Mouse (Mus musculus) spleen, postnatal 36 days (tissue): ENCODE data around the gene Dchs2.
"Not testable (repeated sequence)": the region's sequence is repeated elsewhere in the genome, so short reads cannot be mapped to it uniquely, and the experiment has no call there.

Experiments used
- DNase-seq, 2 experiments: peaks; one replicate each; pipeline ENCODE4 v3.0.0; 2022; ENCODE audit warnings: low spot score in 2 of 2, mixed read lengths in 1 of 2

Gene Dchs2

DNA sequence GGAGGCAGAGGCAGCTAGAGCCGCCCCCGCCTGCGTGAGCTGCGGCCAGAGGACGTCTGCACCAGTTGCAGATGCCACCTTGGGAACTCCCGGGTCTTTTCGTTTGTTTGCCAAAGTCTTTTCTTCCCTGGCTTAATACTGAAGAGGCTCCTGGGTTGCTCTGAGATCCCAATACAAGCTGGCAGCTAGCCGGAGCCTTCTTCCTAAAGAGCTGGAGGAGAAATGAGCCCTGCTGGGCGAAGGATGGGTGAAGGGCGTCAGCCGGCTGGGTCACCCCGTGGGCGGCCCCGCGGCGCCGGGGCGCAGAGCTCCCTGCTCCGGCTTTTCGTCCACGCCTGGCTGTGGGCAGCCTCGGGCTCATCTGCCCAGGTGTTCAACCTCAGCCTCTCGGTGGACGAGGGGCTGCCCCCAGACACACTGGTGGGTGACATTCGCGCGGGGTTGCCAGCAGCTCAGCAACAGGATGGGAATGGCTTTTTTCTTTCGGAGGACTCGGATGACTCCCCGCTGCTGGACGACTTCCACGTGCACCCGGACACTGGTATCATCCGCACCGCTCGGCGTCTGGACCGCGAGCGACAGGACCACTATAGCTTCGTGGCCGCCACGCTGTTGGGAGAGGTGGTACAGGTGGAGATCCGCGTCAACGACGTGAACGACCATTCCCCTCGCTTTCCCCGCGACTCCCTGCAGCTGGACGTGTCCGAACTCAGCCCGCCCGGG is at the start of gene Dchs2:
Gene Dchs2, plus strand, starts transcription at position 223 of the 723 bp plus-strand sequence.
- no peak for DNase-seq

DNA sequence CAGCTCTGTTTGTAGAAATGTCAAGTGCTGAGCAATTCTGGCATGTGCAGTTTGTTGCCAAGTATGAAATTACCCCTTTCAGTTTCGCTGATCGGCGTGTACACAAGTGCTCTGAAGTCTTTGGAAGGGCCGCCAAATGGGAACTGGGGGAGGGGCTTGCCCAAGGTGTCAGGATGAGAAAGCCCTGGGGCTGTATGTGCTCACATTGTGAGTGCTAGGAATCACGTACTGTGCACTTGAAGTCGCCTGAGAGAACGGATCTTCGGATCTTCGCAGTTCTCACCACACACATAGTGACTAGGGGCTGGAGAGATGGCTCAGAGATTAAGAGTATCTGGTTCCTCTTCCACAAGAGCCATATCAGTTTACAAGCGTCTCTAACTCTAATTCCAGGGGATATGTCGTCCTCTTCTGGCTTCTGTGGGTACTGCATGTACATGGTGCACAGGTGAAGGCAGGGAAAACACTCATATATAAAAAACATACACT is 47.1 kb upstream of the Dchs2 start:
- DNase-seq, result peak; percentile 33 to 46

DNA sequence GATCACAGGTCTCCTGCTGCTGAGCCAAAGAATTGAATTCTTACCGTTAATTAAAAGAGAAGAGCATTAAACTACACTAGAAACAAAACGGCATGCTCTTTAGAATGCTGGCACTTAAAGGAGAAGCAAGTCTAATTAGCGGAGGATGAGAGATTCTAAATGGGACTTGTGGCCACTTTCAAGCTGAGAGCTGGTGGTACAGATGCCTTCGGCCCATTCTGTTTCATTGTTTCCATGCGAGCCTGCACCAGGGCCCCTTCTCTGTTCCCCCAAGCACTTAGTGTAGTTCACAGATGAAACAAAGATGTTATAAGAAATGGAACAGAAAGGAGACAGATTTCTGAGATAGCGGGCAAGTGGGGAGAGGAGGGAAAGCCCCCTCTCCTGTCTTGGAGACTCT is 30.2 kb upstream of the Dchs2 start:
- no peak for DNase-seq

DNA sequence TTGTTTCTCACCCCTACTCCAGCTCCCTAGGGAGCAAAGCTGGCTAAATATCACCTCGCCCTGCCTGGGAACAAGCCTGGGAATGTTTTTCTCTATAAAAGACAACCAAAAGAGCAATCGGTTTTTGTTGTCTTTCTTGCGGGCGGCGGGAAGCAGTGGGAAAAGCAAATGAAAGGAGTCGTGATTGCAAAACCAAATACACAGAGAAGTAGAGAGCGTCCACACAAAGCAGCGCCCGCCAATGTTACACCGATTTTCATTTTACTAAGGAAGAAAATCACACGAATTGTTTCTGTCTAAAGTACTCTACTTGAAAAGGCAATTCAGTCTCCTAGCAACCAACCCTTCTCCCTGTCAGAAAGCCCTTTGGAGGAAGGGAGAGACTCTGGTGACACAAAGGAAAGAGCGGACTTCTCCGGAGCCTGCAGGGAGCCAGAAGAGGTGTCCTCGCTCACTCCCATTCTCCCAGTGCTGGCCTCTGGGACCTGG is 29.2 kb upstream of the Dchs2 start:
- DNase-seq, result no peak

DNA sequence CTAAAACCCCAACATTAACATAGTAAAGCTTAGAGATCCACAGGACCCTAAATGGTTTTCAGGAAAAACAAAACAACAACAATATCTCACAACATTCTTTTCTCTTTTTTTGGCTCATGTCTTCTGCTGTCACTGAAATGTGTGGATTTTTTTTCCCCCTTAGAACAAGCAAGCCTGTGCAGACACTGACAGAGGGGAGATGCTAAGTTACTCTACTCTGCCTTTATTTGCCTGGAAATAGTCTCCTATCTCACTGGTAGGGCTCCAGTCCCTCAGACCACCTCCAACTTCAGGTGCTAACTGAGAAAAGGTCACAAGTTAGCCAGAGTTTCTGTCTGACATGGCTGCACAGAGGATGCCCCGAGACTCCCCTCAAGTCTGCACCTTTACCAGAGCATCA is 28.6 kb upstream of the Dchs2 start:
- DNase-seq, result no peak

DNA sequence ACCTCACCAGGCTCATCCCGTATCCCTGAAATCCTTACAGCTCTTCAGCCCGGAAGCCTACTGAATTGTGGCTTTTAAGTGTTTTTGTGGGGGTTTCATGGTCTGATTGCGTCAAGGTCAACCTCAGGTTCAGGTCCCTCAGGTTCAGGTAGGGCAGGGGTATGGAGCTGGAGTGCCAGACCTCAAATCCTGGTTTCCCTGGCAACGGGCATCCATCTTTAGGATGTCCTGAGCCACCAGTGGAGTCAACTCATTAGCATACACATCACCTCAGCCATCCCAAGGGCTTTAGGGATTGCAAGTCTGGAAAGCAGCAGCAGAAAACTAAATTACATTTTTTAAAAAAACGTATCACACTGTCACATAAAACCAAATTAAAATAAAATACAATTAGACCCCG is 28.1 kb upstream of the Dchs2 start:
- no peak for DNase-seq

DNA sequence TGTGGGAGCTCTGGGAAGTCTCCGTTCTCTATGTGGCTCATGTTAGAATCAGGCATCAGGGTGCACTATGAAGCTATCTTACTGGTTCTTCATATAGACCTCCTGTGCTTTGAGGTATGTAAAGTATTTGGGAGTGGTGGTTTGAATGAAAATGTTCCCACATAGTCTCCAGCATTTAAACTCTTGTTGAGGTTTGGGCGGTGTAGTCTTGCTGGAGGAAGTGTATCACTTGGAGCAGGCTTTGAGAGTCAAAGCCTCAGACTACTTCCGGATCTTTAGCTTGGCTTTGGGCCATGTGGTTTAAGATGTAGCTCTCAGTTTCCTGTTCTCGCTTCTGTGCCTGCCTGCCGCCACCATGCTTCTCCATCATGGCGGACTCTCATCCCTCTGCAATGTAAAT is 25.5 kb upstream of the Dchs2 start:
- DNase-seq, result no peak

DNA sequence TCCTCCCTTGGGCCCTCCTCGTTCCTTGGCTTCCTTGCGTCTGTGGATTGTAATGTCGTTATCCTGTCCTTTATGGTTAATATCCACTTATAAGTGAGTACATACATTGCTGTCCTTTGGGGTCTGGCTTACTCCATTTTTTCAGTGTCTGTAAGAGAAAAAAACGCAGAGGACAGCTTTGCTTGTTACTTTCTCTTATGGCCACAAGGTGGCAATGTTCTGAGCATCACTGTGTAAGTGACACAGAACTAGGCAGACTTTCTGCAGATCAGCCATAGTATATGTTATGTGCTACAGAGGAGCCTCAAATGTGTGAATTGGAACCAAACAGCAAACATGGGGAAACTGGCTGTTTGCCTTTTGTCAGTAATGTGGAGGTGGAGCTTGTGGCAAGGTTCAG is 17.6 kb upstream of the Dchs2 start:
- DNase-seq, result no peak

DNA sequence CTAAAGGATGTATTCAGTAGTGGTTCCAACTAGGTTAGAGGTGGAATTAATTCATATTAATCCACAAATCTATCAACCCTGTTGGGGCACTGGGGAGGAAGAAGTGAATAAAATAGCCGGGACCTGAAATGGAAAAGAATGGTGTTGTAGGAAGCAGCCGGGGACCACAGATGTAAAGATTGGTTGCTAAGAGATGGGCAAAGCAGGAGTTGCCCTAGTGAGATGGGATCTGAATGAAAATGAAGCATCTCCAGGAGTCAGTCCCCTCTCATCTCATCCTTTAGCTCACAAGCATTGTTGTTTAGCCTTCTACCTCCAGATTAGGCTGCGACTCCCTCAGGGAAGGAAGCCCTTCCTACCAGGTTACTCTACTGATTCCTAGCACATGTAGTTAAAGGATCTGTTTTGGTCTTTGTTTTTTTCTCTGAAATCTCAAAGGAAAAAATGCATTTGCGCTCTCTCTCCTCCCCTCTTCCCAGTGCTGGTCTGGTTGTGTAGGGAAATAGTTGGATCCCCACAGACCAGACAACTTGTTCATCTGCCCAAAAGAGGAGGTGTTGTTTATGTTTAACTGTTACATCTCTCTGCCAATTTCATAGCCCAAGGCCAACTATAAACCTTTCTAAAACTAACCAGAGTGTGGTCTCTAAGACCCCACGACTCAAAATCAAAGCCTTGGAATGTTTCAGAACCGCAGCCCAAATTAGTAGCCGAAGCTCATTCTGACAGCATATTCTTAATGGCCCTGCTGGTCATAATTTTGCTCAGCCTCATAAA is 16.1 kb upstream of the Dchs2 start:
- DNase-seq, result no peak

DNA sequence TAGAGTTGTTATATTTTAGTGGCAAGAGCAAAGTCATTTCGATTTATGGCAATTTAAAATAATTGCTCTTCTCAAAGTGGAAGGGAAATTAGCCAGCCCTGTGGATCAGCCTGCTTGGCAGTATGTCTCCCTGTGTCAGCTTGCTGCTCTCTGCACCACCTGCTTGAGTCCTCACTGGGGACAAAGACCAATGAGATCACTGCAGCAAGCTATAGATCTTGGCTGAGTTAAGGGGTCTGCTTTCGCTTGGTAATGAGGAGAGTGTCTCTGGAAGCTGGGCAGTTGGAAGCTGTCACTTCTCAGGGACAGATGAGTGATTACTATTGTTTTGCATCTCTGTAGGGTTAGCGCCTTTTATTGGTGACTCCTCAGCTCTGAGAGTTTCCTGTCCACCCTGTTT is 14.9 kb upstream of the Dchs2 start:
- no peak for DNase-seq

DNA sequence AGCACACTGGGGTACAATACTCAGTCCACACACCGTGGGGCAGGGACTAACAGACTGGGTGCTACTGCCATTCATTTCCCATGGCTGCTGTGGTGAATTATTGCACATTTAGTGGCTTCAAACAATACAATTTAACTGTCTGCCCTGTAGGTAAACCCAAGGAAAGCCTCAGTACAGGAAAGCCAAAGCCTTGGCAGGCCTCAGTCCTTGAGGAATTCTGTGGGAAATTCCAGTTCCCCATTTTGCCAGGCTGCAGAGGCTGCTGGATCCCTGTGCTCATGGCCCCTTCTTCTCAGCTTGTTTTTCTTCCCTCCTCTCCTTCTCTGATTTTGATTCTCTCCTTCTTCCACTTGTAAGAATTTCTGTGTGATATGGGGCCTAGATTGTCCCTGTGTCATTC is 12.8 kb upstream of the Dchs2 start:
- no peak for DNase-seq

DNA sequence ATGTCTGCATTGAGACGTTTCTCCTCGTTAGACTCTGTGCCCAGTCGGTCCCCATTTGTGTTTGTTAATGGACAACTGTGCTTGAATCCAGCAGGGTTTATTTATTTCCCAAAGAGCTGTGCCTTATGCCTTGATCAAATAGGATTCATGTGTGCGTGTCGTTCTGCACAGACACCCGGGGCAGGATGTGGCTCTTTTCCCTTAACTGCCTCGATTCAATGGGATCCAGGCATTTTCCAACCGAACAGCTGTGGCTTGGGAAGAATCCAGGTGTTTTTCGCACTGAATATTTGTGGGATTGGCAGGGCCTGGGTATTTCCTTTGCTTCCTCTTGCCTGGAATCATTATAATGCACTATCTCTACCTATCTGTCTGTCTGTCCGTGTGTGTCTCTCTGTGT is 10.2 kb upstream of the Dchs2 start:
- no peak for DNase-seq

DNA sequence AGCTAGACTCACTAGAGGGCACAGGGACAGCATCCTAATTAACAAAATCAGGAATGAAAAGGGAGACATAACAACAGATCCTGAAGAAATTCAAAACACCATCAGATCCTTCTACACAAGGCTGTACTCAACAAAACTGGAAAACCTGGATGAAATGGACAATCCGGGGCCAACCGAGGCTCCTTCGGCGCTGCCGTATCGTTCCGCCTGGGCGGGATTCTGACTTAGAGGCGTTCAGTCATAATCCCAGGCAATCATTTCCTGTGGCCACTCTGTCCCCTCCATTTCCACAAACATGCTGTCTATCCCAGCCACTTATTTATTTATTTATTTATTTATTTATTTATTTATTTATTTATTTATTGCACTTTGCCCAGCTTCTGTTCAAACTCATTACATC is 3.8 kb upstream of the Dchs2 start:
- DNase-seq, result not testable (repeated sequence)

DNA sequence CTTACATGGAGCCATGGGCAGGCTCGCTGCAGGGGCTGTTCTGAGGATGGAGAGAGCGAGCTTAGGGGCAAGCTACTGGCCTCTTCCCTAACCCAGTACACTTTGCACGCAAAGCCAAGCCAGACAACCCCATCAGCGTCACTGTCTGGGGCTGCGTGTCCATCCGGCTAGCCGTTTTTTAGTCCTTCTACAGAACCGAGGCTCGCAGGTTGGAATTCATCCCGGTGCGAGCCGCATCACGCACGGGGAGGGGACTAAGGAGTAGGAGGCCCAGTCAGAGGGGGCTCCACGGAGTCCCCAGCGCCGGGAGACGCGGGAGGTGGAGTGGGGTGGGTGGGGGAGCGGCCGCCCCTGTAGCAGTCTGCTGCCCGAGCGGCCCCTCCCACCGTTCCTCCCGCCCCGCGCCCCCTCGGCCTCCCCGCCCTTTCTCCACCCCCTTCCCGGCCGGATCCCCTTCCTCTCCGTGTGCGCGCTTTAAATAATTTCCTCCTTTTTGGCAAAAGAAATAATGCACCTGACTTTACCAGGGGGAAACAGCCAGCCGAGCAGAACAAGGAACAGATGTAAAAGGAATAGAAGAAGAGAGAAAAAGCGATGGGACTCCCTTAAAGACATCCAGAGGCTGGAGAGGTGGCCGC is 541 bp upstream of the Dchs2 start:
- DNase-seq, result no peak

DNA sequence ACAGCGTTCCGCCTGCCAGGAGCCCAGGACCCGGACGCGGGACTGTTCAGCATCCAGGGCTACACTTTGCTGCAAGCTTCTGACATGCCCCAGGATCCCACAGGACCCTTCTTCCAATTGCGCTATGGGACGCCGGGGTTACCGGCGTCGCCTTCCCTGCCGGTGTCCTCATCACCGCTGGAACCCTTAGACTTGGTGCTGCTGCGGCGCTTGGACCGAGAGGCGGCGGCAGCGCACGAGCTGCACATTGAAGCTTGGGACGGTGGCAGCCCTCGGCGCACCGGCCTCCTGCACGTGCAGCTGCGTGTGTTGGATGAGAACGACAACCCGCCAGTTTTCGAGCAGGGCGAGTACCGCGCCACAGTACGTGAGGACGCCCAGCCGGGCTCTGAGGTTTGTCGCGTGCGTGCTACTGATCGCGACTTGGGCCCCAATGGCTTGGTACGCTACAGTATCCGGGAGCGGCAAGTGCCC is 738 bp downstream of the Dchs2 start:
- DNase-seq, result no peak

DNA sequence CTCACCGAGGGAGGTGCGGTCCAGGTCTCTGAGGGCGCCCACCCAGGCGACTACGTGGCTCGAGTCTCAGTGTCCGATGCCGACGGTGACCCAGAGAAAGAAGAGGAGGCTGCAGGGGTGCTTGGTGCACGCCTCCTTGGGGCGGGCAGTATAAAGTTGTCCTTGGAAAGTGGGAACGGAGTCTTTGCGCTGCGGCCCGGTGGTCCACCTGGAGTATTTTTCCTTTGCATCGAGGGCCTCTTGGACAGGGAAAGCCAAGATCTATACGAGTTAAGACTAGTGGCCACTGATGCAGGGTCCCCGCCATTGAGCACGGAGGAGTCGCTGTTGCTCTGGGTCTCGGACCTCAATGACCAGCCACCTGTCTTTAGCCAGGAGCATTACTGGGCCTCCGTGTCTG is 1.4 kb downstream of the Dchs2 start:
- DNase-seq, result no peak

DNA sequence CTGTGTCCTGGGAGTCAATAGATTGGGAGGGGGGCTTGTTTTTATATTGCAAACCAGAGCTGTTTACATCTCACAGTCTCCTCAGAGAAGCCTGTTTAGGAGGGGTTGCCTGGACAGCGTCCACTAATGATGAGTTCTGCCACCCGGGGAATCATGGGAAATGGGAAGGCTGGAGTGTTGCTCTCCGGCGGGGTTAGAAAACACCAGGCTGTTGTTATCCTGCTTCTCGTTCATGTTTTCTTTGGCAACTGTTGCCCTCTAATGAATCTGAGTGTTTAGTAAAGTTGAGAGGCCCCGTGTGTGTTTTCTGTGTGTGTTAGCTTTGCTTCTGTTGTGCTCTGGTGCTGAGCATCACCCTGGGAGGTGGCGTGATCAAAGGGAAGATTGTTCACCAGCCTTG is 8.7 kb downstream of the Dchs2 start:
- DNase-seq, result no peak

DNA sequence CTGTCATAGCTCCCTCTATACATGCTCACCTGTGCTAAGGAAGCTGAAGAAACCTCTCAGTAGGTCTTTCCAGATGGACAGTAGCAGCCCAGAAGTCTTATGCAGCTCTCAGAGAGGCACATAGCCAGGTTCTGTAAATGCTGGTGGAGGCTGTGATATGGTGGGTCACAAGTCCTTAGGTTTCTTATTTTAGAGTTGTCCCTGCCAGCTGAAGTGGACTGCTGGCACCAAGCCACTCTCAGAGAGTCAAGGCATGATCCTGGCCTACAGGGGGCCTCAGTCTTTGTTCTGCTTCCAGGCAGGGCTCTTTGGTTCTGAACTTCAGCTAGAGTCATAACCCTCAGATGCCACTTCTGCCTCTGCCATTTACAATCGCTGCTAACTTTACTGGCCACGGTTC is 11.1 kb downstream of the Dchs2 start:
- DNase-seq, result no peak

DNA sequence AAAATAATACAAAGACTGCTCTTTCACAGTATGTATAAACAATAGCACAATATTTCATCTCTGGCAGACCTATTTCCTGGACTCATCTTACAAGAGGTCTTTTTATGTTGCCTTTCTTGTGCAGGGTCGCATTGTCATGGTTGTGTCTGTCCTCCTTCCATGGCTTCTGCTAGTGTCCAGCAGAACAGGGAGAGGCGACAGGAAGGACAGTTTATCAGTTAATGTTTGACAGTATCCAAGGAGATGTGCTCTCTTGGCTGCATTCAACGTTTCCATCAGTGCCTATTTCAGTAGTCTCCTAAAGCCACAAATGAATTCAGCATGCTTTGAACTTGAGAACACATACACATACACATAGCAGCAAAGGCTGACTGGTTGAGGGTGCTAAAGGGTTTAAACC is 17.9 kb downstream of the Dchs2 start:
- DNase-seq, result no peak

DNA sequence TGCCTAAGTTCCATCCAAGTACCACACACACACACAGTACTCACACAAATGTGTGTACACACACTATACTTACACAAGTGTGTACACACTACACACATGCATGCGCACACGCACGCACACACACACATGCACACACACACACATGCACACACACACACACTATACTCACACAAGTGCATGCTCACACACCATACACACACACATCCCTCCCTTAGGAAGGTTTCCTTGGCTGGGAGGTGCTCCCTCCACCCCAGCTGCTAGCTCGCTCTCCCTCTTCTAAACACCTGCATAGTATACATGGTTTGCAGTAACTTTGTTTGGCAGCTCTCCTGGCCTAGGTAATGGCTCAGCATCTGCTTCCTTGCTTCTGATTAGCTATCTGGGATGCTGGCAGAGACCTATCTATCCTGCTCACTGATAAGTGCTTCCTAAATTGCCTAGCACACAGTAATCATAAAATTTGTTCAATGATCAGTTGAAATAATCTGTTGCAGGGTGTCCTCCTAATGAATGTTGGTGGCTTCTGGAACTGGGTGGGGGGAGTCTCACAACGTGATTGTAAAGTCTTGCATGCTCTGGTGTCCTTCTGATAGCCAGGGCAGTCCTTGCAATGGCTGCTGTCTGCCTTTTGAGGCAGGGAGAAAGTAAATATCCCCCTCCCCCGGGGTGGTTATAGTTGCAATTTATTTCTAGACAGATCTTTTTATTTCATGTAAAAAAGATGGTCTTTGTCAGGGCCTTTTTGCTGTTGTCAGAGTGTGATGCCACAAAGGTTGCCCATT is 19.7 kb downstream of the Dchs2 start:
- DNase-seq, result no peak

DNA sequence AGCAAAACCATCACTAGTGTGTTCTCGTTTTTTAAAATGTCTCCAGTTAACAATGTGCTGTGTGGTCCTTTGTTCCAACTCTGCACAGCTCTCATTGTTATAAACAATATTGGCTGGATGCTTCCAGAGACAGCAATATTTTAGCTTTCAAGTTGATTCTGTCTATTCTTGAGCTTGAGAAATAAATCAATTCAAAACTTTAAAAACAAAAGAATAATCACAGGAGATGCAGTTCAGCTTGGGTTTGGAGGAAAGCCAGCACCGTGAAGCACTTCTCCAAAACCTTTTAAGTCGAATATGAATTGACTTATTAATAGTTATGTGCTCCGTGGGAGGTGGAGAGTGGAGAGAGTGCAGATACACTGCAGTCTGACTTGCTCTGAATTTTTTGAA is 20.3 kb downstream of the Dchs2 start:
- DNase-seq, result no peak

DNA sequence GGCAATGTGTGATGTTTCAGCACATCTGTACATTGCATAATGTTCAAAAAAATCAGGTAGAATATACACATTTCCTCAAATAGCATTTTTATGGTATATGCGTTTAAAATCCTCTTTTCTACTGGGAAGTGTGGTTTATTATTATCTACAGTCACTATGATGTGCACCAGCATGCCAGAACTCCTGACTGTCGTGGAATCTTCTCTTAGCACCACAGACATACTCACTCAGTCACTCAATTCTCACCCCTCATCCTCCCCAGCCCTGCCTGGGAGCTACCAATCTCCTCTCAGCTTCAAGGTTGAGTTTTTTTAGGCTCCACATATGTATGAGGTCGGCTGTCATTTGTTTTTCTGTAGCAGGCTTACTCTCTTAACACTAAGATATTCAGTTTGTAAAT is 20.8 kb downstream of the Dchs2 start:
- DNase-seq, result no peak
